Mouse (Mus musculus) neural tube, embryonic 12.5 days (tissue): ENCODE results near the gene Tmem131l. TPM values are rescaled to one million over a fixed set of nuclear protein-coding genes. Genes with fewer than 3 reads are reported as not detected.

Experiments used
- ATAC-seq: fragments of 200-750 bp; cut with Nextera tagmentation; 2 replicates; pipeline ENCODE4 v1.8.0; 2017; ENCODE audit warnings: low read depth, mild to moderate bottlenecking, moderate TSS enrichment, moderate library complexity; ENCODE audit not compliant: low FRiP score
- H3K27ac ChIP-seq: fragments of 300-500 bp; sonication (generic); 2 replicates; pipeline ENCODE4 v1.5.1; 2016
- H3K27me3 ChIP-seq: fragments of 300-500 bp; sonication (generic); replicated peaks from 2 replicates; pipeline ENCODE4 v1.6.1; 2016; ENCODE audit warnings: mild to moderate bottlenecking
- H3K36me3 ChIP-seq: fragments of 300-500 bp; sonication (generic); 2 replicates; pipeline ENCODE4 v1.6.1; 2016; ENCODE audit warnings: mild to moderate bottlenecking
- H3K4me1 ChIP-seq: fragments of 300-500 bp; sonication (generic); 2 replicates; pipeline ENCODE4 v1.6.1; 2016
- H3K4me2 ChIP-seq: fragments of 300-500 bp; sonication (generic); replicated peaks from 2 replicates; pipeline ENCODE4 v1.6.1; 2016; ENCODE audit warnings: mild to moderate bottlenecking
- H3K4me3 ChIP-seq: fragments of 300-500 bp; sonication (generic); 2 replicates; pipeline ENCODE4 v1.5.1; 2016
- H3K9ac ChIP-seq: fragments of 300-500 bp; sonication (generic); 2 replicates; pipeline ENCODE4 v1.6.1; 2016; ENCODE audit warnings: mild to moderate bottlenecking
- H3K9me3 ChIP-seq: fragments of 300-500 bp; sonication (generic); 2 replicates; pipeline ENCODE4 v1.6.1; 2016; ENCODE audit warnings: mild to moderate bottlenecking
- WGBS: fragments of 180-500 bp; shearing (Covaris S2); methylation state at CpG from one replicate; pipeline ENCODE4 v1.1.7; 2016; 5-methylcytosine and 5-hydroxymethylcytosine counted together
- polyA plus RNA-seq: library from polyadenylated mRNA; unstranded; fragments of >200 nt; fragmentation: Nextera tagmentation; extraction: Ambion mirVana; gene quantifications from 2 replicates; pipeline ENCODE4 v1.2.1, GENCODE M21; 2016

Tmem131l gene
- polyA plus RNA-seq, 1 experiment from 2014 or later: 90.8 TPM

DNA sequence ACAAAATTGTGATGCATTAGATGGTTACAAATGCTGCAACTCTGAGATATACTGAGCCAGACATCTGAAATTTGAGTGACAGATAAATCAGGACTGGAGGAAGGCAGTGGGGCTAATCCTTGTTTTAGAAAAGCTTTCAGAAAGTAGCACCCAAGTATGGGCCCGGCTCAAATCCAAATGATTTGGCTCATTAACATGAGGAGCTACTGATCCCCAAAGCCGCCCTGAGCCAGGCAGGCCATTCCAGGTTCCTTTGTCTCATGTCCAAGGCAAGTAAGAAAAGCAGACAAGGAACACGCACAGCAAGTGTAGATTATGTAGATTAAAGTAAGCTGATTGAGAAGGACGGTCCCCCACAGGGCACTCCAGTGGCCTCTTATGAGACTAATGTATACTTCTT lies 57.2 kb downstream of the Tmem131l start:
- peaks cover 87% of the 10 kb centered on the region for H3K4me1 ChIP-seq
- 66% methylated on average over 4 of the region's 4 CpGs for WGBS

DNA sequence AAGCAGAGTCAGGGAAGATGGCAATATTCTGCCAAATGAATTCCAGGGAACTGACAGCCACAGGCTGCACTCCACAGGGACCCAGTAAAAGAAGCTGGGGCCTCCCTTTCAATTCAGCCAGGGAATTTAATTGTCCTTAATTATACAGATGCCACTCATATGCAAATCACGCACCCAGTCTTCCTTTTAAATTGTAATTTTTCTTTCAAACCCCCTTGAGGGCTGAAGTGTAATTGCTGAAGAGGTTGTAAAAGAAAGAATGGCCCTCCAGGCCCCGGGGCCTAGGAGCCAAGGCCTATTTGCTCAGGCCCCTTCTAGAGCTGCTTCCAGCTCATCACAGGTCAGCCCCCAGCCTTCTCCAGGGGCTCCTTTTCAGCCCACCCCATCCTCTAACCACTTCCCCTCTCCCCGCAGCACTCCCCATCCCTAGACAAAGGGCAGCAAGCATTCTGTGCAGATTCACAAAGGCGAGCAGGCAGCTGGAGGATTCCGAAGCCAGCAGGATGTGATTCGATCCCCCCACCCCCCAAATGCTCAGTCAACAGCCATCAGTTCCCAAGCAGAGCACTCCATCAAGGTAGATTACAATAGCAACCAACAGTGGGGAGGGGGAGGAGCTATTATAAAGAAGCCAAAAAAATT lies 59.6 kb downstream of the Tmem131l start:
- peak; percentile 96 for ATAC-seq
- H3K4me2 ChIP-seq: peak overlapping the region; percentile 34

More for the DNA sequence above, 57.2 kb downstream of the Tmem131l start:
- Histone ChIP-seq H3K36me3 (no peaks in the 10 kb centered on the region), H3K9ac (no peak overlapping the region), H3K4me2 (no peak overlapping the region), H3K27me3 (no peaks in the 10 kb centered on the region), H3K4me3 (no peak overlapping the region), H3K9me3 (no peaks in the 10 kb centered on the region), H3K27ac (no peak overlapping the region)
- no peak for ATAC-seq

DNA sequence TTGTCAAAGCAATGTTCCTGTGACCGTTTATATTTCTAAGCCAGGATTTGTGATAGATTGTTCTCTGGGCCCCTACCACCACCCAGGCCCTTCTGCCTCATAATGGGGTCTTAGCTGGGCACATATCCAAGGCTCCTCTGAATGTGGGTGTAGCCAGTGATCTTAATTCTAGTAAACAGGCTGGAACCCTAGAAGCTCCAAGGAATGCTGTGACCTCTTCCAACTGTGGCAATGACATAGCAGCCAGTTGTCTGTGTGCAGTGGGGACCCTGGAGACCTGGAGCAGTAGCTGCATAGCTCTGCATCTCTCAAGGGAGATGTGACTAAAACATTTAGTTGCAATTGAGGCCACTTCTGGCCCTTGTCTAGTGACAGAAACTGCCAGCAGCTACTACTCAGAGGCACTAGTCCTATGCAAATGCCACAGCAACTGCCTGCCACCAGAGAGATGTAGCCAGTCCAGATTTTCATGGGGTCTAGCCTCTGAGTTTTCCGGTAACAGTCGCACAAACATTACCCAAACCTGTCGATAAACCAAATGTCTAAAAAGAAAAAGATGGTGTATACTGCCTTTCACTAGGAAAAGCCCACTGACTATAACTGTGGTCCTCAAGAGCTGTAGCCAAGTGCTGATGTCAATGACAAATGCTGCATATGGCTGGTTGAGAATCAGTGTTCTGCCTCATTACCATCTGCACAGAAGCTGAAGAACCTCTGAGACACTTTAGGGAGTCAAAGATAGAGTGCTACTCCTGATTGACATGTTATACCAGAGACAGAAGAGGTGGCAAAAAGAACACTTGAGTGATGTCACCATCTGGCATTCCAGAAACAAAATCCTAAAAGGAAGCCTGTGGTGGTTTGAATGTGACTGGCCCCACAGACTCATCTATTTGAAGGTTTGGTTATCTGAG lies 61.2 kb downstream of the Tmem131l start:
- Histone ChIP-seq H3K4me1 (peaks cover 61% of the 10 kb centered on the region), H3K4me2 (no peak overlapping the region), H3K9ac (no peak overlapping the region), H3K9me3 (no peaks in the 10 kb centered on the region), H3K4me3 (no peak overlapping the region), H3K36me3 (no peaks in the 10 kb centered on the region), H3K27me3 (no peaks in the 10 kb centered on the region), H3K27ac (no peak overlapping the region)
- no peak for ATAC-seq
- WGBS: 82% methylated on average over 4 of the region's 4 CpGs

More for the DNA sequence above, 59.6 kb downstream of the Tmem131l start:
- 3% methylated on average over 6 of the region's 6 CpGs for WGBS
- no peak overlapping the region for H3K4me3 ChIP-seq
- H3K27me3 ChIP-seq: no peaks in the 10 kb centered on the region
- H3K9me3 ChIP-seq: no peaks in the 10 kb centered on the region
- H3K36me3 ChIP-seq: no peaks in the 10 kb centered on the region
- H3K4me1 ChIP-seq: peaks cover 67% of the 10 kb centered on the region
- no peak overlapping the region for H3K9ac ChIP-seq
- H3K27ac ChIP-seq: peak overlapping the region; percentile 87

DNA sequence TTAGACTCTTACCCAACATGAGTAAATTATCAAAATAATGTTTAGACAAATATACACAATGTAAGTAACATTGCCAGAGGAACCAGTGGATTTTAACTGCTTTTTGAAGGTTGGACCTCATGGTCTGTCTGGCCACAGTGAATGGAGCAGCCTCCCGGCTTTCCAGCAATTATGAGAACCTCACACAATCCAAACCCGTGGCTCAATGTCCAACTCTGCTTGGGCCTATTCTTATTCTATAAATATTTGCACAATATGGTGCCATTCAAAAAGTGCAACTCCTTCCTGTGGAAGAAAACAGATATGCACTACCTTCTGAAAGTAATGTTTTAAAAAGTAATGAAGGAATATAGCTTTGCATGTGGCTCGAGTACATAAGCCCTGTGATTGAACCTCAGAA lies 62.2 kb downstream of the Tmem131l start:
- Histone ChIP-seq H3K36me3 (no peaks in the 10 kb centered on the region), H3K4me1 (peaks cover 54% of the 10 kb centered on the region)
- 71% methylated on average over 3 of the region's 3 CpGs for WGBS

DNA sequence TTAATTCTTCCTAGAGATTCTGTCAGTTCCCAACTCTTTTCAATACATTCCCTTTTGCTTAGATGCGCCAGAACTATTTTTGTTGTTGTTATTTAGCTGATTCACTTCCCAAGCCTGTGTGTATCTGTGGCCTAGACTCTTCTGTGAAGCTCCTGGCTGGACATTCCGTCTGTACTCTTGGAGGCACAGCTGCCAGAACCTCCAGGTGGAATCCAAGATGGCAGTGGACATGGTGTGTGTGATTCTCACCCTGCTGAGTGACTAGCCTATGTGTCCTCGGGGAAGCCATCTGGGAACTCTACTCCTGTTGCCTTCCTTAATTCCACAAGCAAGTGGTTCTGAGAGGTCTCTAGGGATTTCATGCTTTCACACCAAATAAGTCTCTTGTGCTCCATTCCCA lies 63.8 kb downstream of the Tmem131l start:
- no peak for ATAC-seq
- peaks cover 52% of the 10 kb centered on the region for H3K4me1 ChIP-seq
- no peak overlapping the region for H3K9ac ChIP-seq
- no peaks in the 10 kb centered on the region for H3K36me3 ChIP-seq
- no peak overlapping the region for H3K4me3 ChIP-seq
- no peak overlapping the region for H3K27ac ChIP-seq
- no peaks in the 10 kb centered on the region for H3K27me3 ChIP-seq
- no peaks in the 10 kb centered on the region for H3K9me3 ChIP-seq
- H3K4me2 ChIP-seq: no peak overlapping the region
- 83% methylated on average over 3 of the region's 3 CpGs for WGBS

More for the DNA sequence above, 62.2 kb downstream of the Tmem131l start:
- Histone ChIP-seq H3K27me3 (no peaks in the 10 kb centered on the region), H3K4me3 (no peak overlapping the region), H3K4me2 (no peak overlapping the region), H3K9ac (no peak overlapping the region), H3K9me3 (no peaks in the 10 kb centered on the region), H3K27ac (no peak overlapping the region)
- ATAC-seq: no peak

DNA sequence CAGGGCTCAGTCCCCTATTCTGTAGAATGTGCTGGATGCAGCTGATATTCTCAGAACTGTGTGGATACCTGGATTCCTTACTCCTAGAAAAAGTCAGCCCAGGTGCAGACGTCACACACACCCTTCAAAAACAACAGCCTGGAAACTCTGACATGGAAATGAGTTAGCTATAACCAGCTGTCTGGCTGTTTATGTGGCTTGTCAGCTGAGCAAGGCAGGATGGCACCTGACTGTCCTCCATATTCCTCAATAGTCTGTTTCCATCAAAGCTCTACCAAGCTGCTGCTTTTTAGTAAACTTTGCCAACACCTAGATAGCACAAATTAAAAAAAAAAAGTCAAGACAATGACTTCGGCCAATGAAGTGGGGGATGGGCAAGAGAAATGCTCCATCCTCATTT lies 66.6 kb downstream of the Tmem131l start:
- ATAC-seq: no peak
- Histone ChIP-seq H3K4me3 (no peak overlapping the region), H3K36me3 (no peaks in the 10 kb centered on the region), H3K4me1 (peaks cover 38% of the 10 kb centered on the region), H3K27ac (no peak overlapping the region), H3K9me3 (no peaks in the 10 kb centered on the region), H3K4me2 (no peak overlapping the region), H3K9ac (no peak overlapping the region), H3K27me3 (no peaks in the 10 kb centered on the region)
- WGBS: 75% methylated on average over 2 of the region's 2 CpGs

DNA sequence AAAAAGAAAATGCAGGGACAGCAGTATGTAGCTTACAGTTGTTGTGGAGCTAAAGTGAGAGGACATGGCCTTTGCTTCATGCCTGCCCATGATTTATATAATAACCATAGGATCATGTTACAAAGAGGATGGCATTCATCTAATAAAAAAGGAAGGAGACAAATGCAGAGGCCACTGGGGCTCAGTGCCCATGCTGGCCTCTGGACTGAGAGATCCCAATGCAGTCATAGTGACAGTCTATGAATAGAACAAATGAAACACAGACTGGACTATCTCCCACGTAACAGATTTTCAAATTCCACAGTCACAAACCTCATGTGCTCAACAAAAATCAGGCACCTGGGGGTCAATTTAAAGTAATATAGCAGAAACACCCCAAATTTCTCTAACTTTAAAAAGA lies 69.3 kb downstream of the Tmem131l start:
- Histone ChIP-seq H3K27me3 (no peaks in the 10 kb centered on the region), H3K27ac (no peak overlapping the region), H3K36me3 (no peaks in the 10 kb centered on the region), H3K9me3 (no peaks in the 10 kb centered on the region), H3K4me2 (no peak overlapping the region), H3K9ac (peak overlapping the region; percentile 8; the same call in 1 of the 2 replicates), H3K4me1 (peaks cover 33% of the 10 kb centered on the region), H3K4me3 (no peak overlapping the region)
- ATAC-seq: no peak
- WGBS: 27% methylated on average over 1 of the region's 1 CpGs

DNA sequence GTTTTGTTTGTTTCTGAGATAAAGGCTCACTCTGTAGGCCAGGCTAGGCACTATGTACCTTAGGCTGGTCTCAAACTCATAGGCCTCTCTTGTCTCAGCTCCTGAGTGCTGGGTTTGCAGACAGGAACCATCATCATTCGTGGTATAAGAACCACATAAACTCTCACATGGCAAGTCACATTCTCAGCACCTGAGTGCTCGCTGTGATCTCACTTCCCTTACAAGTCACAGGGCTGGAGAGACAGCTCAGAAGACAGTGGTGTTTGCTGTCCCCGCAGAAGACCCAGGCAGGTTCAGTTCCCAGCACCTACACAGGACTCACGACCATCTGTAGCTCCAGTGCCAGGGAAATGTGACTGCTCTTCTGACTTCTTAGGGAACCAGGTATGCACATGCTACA lies 70.9 kb downstream of the Tmem131l start:
- H3K9me3 ChIP-seq: no peaks in the 10 kb centered on the region

DNA sequence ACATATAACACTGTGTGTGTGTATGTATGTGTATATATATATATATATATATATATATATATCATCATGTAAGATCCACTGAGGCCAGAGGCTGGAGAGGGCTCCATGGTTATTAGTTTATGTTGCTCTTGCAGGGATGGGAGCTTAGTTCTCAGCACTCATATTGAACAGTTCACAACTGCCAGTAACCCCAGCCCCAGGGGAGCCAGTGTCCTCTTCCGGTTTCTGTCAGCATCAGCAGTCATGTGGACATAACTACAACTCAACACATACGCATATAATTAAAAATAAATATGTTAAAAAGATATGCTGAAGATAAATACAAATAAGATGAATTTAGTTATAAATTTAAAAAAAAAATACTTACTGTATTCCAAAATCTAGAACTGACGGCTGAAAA lies 72.2 kb downstream of the Tmem131l start:
- Histone ChIP-seq H3K9ac (no peak overlapping the region), H3K4me1 (peaks cover 27% of the 10 kb centered on the region), H3K36me3 (no peaks in the 10 kb centered on the region), H3K4me2 (no peak overlapping the region), H3K27me3 (no peaks in the 10 kb centered on the region), H3K27ac (no peak overlapping the region), H3K4me3 (no peak overlapping the region), H3K9me3 (no peaks in the 10 kb centered on the region)
- ATAC-seq: no peak
- WGBS: 73% methylated on average over 3 of the region's 3 CpGs

More for the DNA sequence above, 70.9 kb downstream of the Tmem131l start:
- ATAC-seq: no peak
- no peak overlapping the region for H3K4me3 ChIP-seq
- H3K9ac ChIP-seq: no peak overlapping the region
- no peak overlapping the region for H3K27ac ChIP-seq
- no peak overlapping the region for H3K4me2 ChIP-seq
- no peaks in the 10 kb centered on the region for H3K36me3 ChIP-seq
- peaks cover 30% of the 10 kb centered on the region for H3K4me1 ChIP-seq
- WGBS: 91% methylated on average over 4 of the region's 4 CpGs
- H3K27me3 ChIP-seq: no peaks in the 10 kb centered on the region

DNA sequence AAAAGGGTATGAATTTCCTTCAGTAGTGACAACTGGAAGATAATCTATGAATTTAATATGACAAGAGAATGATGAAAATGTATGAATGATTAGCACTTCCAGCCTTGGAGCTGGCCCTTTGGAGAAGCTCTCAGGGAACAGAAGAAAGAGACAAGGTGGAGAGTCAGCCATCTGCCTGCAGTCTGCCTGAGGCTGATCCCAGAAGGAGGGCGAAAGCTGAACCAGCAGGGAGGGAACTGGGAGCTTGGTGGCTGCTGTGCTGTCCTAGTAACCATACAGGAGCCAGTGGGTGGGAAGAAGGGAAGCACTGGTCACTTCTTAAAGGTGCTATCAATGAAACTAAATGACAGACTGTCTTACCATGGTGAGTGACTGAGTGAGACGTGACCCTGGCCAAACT lies 74.6 kb downstream of the Tmem131l start:
- Histone ChIP-seq H3K4me1 (peaks cover 10% of the 10 kb centered on the region; the same call in 1 of the 2 replicates), H3K36me3 (peaks cover 18% of the 10 kb centered on the region), H3K27me3 (no peaks in the 10 kb centered on the region), H3K9ac (no peak overlapping the region), H3K4me3 (no peak overlapping the region), H3K9me3 (no peaks in the 10 kb centered on the region), H3K4me2 (no peak overlapping the region), H3K27ac (no peak overlapping the region)
- 57% methylated on average over 2 of the region's 2 CpGs for WGBS
- ATAC-seq: no peak; the same call in 1 of the 2 replicates

DNA sequence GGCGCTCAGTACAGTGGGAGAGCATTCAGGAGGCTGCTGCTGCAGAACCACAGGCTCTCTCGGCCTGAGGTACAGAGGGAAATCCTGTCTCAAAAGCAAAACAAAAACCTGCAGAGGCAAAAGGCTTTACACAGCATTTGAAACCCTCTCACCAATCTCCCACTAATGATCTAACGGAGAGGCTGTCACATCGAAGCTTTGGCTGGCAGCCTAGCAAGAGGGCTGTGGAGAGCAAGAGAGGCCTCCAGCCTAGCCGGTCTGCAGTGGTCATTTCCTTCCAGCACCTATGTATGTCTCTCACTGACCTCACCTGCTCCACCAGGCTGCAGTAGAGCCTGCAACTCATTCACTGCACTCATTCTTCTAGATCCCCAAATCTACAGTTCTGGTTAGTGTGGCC lies 76.3 kb downstream of the Tmem131l start:
- Histone ChIP-seq H3K27me3 (no peaks in the 10 kb centered on the region), H3K9ac (no peak overlapping the region), H3K36me3 (peaks cover 33% of the 10 kb centered on the region), H3K9me3 (no peaks in the 10 kb centered on the region), H3K4me2 (no peak overlapping the region), H3K4me3 (no peak overlapping the region), H3K27ac (no peak overlapping the region), H3K4me1 (peaks cover 5% of the 10 kb centered on the region; the same call in 1 of the 2 replicates)
- ATAC-seq: no peak
- 87% methylated on average over 5 of the region's 5 CpGs for WGBS

DNA sequence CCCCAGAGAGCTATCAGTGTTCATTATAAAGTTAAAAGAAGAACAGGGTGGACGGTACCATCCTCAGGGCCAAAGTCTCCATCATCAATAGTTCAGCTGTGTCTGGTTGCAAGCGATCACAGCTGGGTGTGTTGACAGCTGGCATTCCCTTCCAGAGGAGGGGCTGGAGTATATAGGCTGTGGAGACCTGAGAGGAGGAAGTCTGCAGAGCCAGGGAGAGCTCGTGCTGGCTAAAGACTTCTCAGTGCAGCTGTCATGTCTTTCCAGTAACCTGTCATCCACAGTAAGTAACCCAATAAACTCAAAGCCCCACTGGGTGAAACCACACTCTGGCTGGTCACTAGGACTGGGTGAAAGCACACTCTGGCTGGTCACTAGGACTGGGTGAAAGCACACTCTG lies 77.4 kb downstream of the Tmem131l start:
- H3K4me3 ChIP-seq: no peak overlapping the region
- WGBS: 65% methylated on average over 3 of the region's 3 CpGs
- H3K9me3 ChIP-seq: no peaks in the 10 kb centered on the region
- no peak for ATAC-seq
- no peaks in the 10 kb centered on the region for H3K27me3 ChIP-seq
- H3K9ac ChIP-seq: no peak overlapping the region
- H3K4me1 ChIP-seq: peaks cover 5% of the 10 kb centered on the region; the same call in 1 of the 2 replicates
- H3K27ac ChIP-seq: no peak overlapping the region
- no peak overlapping the region for H3K4me2 ChIP-seq
- peaks cover 42% of the 10 kb centered on the region for H3K36me3 ChIP-seq
